Mouse (Mus musculus): ENCODE measurements around the gene Rell1. TPM values are rescaled to one million over a fixed set of nuclear protein-coding genes. Genes with fewer than 3 reads are reported as not detected.

Rell1 gene
- polyA plus RNA-seq, 1 experiment from 2014 or later = 8.7 TPM

DNA sequence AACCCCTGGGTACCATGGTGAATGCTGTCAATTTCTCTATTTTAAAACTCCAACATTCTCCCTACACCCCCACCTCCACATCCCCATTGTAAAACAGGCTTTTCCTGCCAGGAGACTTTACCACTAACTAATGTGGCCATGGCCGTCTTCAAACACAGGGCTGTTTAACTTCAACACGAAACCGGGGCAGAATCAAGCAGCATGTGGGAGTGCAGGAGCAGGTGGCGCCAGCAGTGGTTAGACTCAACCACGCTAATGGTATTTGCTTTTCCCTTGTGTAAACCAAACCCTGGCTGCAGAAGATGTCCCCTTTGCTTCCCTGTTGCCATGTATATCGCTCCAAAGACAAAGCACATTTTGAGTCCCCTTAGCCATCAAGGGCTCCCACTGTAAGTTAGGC is 76.8 kb downstream of the Rell1 start:
- Histone ChIP-seq H3K4me1 (replicated peaks) (no peaks in the 10 kb centered on the region), H3K9me3 (replicated peaks) (no peaks in the 10 kb centered on the region), H3K9ac (no peak overlapping the region), H3K4me2 (no peak overlapping the region), H3K27me3 (no peaks in the 10 kb centered on the region), H3K27ac (no peak overlapping the region), H3K36me3 (no peaks in the 10 kb centered on the region), H3K4me3 (no peak overlapping the region)
- WGBS = 71% methylated on average over 6 of the region's 6 CpGs
- ATAC-seq (replicated peaks; ENCODE audit: insufficient number of reproducible peaks, insufficient read depth, low FRiP score, low read depth) = no peak

DNA sequence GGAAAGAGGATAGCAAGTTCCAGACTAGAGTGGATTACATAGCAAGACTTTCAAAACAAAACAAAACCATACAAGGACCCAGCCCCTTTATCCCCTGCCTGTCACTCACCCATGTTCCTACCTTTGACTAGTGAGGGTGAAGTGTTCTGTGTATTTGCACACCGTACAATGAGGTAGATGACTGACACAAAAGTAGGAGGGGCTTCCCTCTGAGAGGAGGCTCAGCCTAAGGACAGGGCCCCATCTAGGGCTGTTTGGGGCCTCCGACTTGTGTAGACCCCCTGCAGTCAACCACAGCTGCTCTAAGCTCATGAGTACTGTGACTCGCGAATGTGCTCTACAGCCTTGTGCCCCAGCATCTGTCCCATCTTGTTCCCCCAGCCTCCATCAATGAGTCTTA is 77.5 kb downstream of the Rell1 start:
- Histone ChIP-seq H3K4me2 (no peak overlapping the region), H3K27ac (no peak overlapping the region), H3K4me3 (no peak overlapping the region), H3K9ac (no peak overlapping the region), H3K27me3 (no peaks in the 10 kb centered on the region), H3K9me3 (replicated peaks) (no peaks in the 10 kb centered on the region), H3K36me3 (no peaks in the 10 kb centered on the region), H3K4me1 (replicated peaks) (no peaks in the 10 kb centered on the region)
- 73% methylated on average over 4 of the region's 4 CpGs for WGBS
- no peak for ATAC-seq (replicated peaks; ENCODE audit: insufficient number of reproducible peaks, insufficient read depth, low FRiP score, low read depth)

GRCm38 (mm10) chr5:63887111-63887510 is 81.6 kb downstream of the Rell1 start:
- ATAC-seq (replicated peaks; ENCODE audit: insufficient number of reproducible peaks, insufficient read depth, low FRiP score, low read depth) = no peak
- WGBS = 96% methylated on average over 4 of the region's 4 CpGs
- Histone ChIP-seq H3K27ac (no peak overlapping the region), H3K4me3 (no peak overlapping the region), H3K27me3 (no peaks in the 10 kb centered on the region), H3K4me1 (replicated peaks) (no peaks in the 10 kb centered on the region), H3K4me2 (no peak overlapping the region), H3K9me3 (replicated peaks) (no peaks in the 10 kb centered on the region), H3K9ac (no peak overlapping the region), H3K36me3 (no peaks in the 10 kb centered on the region)

GRCm38 (mm10) chr5:63886709-63887108 is 82.0 kb downstream of the Rell1 start:
- Histone ChIP-seq H3K9ac (no peak overlapping the region), H3K4me2 (no peak overlapping the region), H3K9me3 (replicated peaks) (no peaks in the 10 kb centered on the region), H3K4me3 (no peak overlapping the region), H3K27me3 (no peaks in the 10 kb centered on the region), H3K4me1 (replicated peaks) (no peaks in the 10 kb centered on the region), H3K36me3 (no peaks in the 10 kb centered on the region), H3K27ac (no peak overlapping the region)
- ATAC-seq (replicated peaks; ENCODE audit: insufficient number of reproducible peaks, insufficient read depth, low FRiP score, low read depth) = no peak
- WGBS = 33% methylated on average over 6 of the region's 6 CpGs

- no peaks in the 10 kb centered on the region for H3K36me3 ChIP-seq
- ATAC-seq (replicated peaks; ENCODE audit: insufficient number of reproducible peaks, insufficient read depth, low FRiP score, low read depth) = no peak
- no peak overlapping the region for H3K27ac ChIP-seq
- no peaks in the 10 kb centered on the region for H3K9me3 ChIP-seq (replicated peaks)
- no peak overlapping the region for H3K4me2 ChIP-seq
- WGBS = 79% methylated on average over 5 of the region's 5 CpGs
- H3K27me3 ChIP-seq = no peaks in the 10 kb centered on the region
- no peaks in the 10 kb centered on the region for H3K4me1 ChIP-seq (replicated peaks)
- no peak overlapping the region for H3K9ac ChIP-seq
- H3K4me3 ChIP-seq = no peak overlapping the region
Measured at GRCm38 (mm10) chr5:63886292-63886691, 82.4 kb downstream of the Rell1 start.

DNA sequence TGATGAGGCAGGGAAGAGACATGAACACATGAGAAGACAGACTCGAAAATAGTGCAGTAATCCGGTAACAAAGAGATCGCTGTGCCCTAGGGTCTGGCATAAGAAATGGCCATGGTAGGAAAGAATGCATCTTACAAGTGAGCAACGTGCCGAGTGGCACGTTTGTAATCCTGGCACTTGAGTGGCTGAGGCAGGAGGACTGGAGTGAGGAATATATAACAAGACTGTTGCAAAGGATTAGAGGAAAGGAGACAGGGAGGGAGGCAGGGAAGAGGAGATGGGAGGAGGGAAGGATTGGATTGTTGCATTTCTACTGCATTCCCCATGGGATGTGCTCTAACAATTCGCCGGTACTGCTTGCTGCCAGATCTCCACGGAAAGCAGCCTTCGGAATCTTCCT is 89.7 kb downstream of the Rell1 start:
- ATAC-seq (replicated peaks; ENCODE audit: insufficient number of reproducible peaks, insufficient read depth, low FRiP score, low read depth) = no peak
- H3K9me3 ChIP-seq (replicated peaks) = no peaks in the 10 kb centered on the region
- H3K9ac ChIP-seq = no peak overlapping the region
- H3K27ac ChIP-seq = no peak overlapping the region
- H3K36me3 ChIP-seq = no peaks in the 10 kb centered on the region
- no peak overlapping the region for H3K4me2 ChIP-seq
- no peaks in the 10 kb centered on the region for H3K4me1 ChIP-seq (replicated peaks)
- WGBS = 72% methylated on average over 10 of the region's 10 CpGs
- H3K27me3 ChIP-seq = no peaks in the 10 kb centered on the region
- H3K4me3 ChIP-seq = no peak overlapping the region

GRCm38 (mm10) chr5:63876081-63876480 is 92.6 kb downstream of the Rell1 start:
- no peaks in the 10 kb centered on the region for H3K4me1 ChIP-seq (replicated peaks)
- H3K27ac ChIP-seq = no peak overlapping the region
- no peak overlapping the region for H3K9ac ChIP-seq
- H3K9me3 ChIP-seq (replicated peaks) = no peaks in the 10 kb centered on the region
- ATAC-seq (replicated peaks; ENCODE audit: insufficient number of reproducible peaks, insufficient read depth, low FRiP score, low read depth) = no peak
- WGBS = 89% methylated on average over 4 of the region's 4 CpGs
- no peak overlapping the region for H3K4me3 ChIP-seq
- no peaks in the 10 kb centered on the region for H3K36me3 ChIP-seq
- H3K4me2 ChIP-seq = no peak overlapping the region
- no peaks in the 10 kb centered on the region for H3K27me3 ChIP-seq

DNA sequence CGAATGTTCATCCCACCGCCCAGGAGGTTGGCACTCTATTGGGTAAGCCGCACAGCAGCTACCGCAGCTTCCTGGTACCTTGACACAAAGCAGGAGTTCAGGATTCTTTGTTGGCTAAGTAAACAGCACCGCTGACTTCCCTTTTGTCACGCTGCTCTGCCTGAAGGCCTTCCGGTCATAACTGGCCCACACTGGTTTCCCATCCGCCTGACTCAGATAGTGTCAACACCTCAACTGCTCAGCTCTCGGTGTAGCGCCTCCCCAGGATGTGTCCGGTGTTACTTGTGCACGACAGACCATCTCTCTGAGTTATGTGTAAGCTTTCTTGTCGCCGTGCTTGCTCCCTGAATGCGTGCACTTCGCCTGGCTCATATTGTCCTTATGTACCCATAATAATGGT is 93.8 kb downstream of the Rell1 start:
- Histone ChIP-seq H3K9ac (no peak overlapping the region), H3K36me3 (no peaks in the 10 kb centered on the region), H3K27me3 (no peaks in the 10 kb centered on the region), H3K4me3 (no peak overlapping the region), H3K9me3 (replicated peaks) (no peaks in the 10 kb centered on the region), H3K4me2 (no peak overlapping the region), H3K27ac (no peak overlapping the region), H3K4me1 (replicated peaks) (no peaks in the 10 kb centered on the region)
- 62% methylated on average over 16 of the region's 16 CpGs for WGBS
- ATAC-seq (replicated peaks; ENCODE audit: insufficient number of reproducible peaks, insufficient read depth, low FRiP score, low read depth) = no peak

GRCm38 (mm10) chr5:63872176-63872932 is 96.3 kb downstream of the Rell1 start:
- ATAC-seq (replicated peaks; ENCODE audit: insufficient number of reproducible peaks, insufficient read depth, low FRiP score, low read depth) = no peak
- no peaks in the 10 kb centered on the region for H3K36me3 ChIP-seq
- H3K27ac ChIP-seq = no peak overlapping the region
- 0 out of 2 replicates have a peak, but pooled peaks cover 4% of the 10 kb centered on the region for H3K4me1 ChIP-seq (replicated peaks)
- WGBS = 68% methylated on average over 17 of the region's 17 CpGs
- H3K27me3 ChIP-seq = no peaks in the 10 kb centered on the region
- no peak overlapping the region for H3K4me2 ChIP-seq
- no peak overlapping the region for H3K4me3 ChIP-seq
- H3K9me3 ChIP-seq (replicated peaks) = no peaks in the 10 kb centered on the region
- H3K9ac ChIP-seq = no peak overlapping the region

GRCm38 (mm10) chr5:63867421-63867820 is 101.3 kb downstream of the Rell1 start:
- no peak overlapping the region for H3K9ac ChIP-seq
- H3K9me3 ChIP-seq (replicated peaks) = no peaks in the 10 kb centered on the region
- no peak for ATAC-seq (replicated peaks; ENCODE audit: insufficient number of reproducible peaks, insufficient read depth, low FRiP score, low read depth)
- H3K4me2 ChIP-seq = no peak overlapping the region
- H3K36me3 ChIP-seq = no peaks in the 10 kb centered on the region
- WGBS = 42% methylated on average over 3 of the region's 3 CpGs
- no peak overlapping the region for H3K27ac ChIP-seq
- H3K27me3 ChIP-seq = no peaks in the 10 kb centered on the region
- H3K4me3 ChIP-seq = no peak overlapping the region
- H3K4me1 ChIP-seq (replicated peaks) = 0 out of 2 replicates have a peak, but pooled peaks cover 4% of the 10 kb centered on the region

- Histone ChIP-seq H3K36me3 (no peaks in the 10 kb centered on the region), H3K4me1 (replicated peaks) (no peaks in the 10 kb centered on the region), H3K9ac (no peak overlapping the region), H3K4me2 (no peak overlapping the region), H3K4me3 (no peak overlapping the region), H3K27me3 (no peaks in the 10 kb centered on the region), H3K27ac (no peak overlapping the region), H3K9me3 (replicated peaks) (no peaks in the 10 kb centered on the region)
- 72% methylated on average over 8 of the region's 8 CpGs for WGBS
- ATAC-seq (replicated peaks; ENCODE audit: insufficient number of reproducible peaks, insufficient read depth, low FRiP score, low read depth) = no peak
Measured at GRCm38 (mm10) chr5:63858901-63859300, 109.8 kb downstream of the Rell1 start.
